Mouse (Mus musculus): ENCODE data around the gene Dnah2. TPM values are rescaled to one million over a fixed set of nuclear protein-coding genes. Genes with fewer than 3 reads are reported as not detected.

The Dnah2 gene
- total RNA-seq (2021) = under 1 TPM; 0.08 to 0.41 TPM
- polyA plus RNA-seq (2012; rRNA removed) = 0.15 and 0.23 TPM in 2 replicates
- long read RNA-seq = 0 reads

GRCm38 (mm10) chr11:69549060-69549656 is at the start of gene Dnah2:
Dnah2 (minus strand) TSS chr11:69549110.
- no peak within 1 kb of the TSS for H3K27ac ChIP-seq
- no peaks in the 10 kb centered on the region for H3K79me2 ChIP-seq (replicated peaks; ENCODE audit: control insufficient read depth, insufficient read depth, low read length)
- H3K4me1 ChIP-seq (ENCODE audit: control insufficient read depth, insufficient read depth, low read length) = peaks cover 3% of the 10 kb centered on the region; the same call in 1 of the 2 replicates
- H3K4me3 ChIP-seq = no peak within 1 kb of the TSS
- no peak for TF ChIP-seq POLR2A (IDR thresholded peaks at IDR 0.05; ENCODE audit: insufficient read depth, low read depth, low read length)
- TF ChIP-seq CTCF (IDR thresholded peaks at IDR 0.05) = no peak
- TF ChIP-seq EP300 (IDR thresholded peaks at IDR 0.05; ENCODE audit: insufficient read depth, low read depth, low read length) = no peak
- no peak within 1 kb of the TSS for H3K9ac ChIP-seq (ENCODE audit: low read depth, low read length)
- no peaks in the 10 kb centered on the region for H3K36me3 ChIP-seq (ENCODE audit: control insufficient read depth, insufficient read depth, low read length)
- intact Hi-C loops (cut with DNase I) = no loop called here
- no peak for DNase-seq
- 51% methylated on average over 12 of the region's 12 CpGs for WGBS
- no peaks in the 10 kb centered on the region for H3K27me3 ChIP-seq (ENCODE audit: control insufficient read depth, insufficient read depth, low read length)

GRCm38 (mm10) chr11:69594853-69595252 is 45.9 kb upstream of the Dnah2 start:
- Histone ChIP-seq H3K27me3 (ENCODE audit: control insufficient read depth, insufficient read depth, low read length) (no peaks in the 10 kb centered on the region), H3K4me3 (no peak overlapping the region), H3K79me2 (replicated peaks; ENCODE audit: control insufficient read depth, insufficient read depth, low read length) (no peaks in the 10 kb centered on the region), H3K9ac (ENCODE audit: low read depth, low read length) (no peak overlapping the region), H3K4me1 (ENCODE audit: control insufficient read depth, insufficient read depth, low read length) (no peaks in the 10 kb centered on the region), H3K36me3 (ENCODE audit: control insufficient read depth, insufficient read depth, low read length) (no peaks in the 10 kb centered on the region), H3K27ac (no peak overlapping the region)
- intact Hi-C loops (cut with DNase I) = no loop called here
- 96% methylated on average over 6 of the region's 6 CpGs for WGBS
- no peak for DNase-seq
- TF ChIP-seq CTCF (IDR thresholded peaks at IDR 0.05) = no peak
- no peak for TF ChIP-seq EP300 (IDR thresholded peaks at IDR 0.05; ENCODE audit: insufficient read depth, low read depth, low read length)
- TF ChIP-seq POLR2A (IDR thresholded peaks at IDR 0.05; ENCODE audit: insufficient read depth, low read depth, low read length) = no peak

GRCm38 (mm10) chr11:69592799-69593198 is 43.9 kb upstream of the Dnah2 start:
- DNase-seq = no peak
- no peak overlapping the region for H3K4me3 ChIP-seq
- H3K27me3 ChIP-seq (ENCODE audit: control insufficient read depth, insufficient read depth, low read length) = no peaks in the 10 kb centered on the region
- TF ChIP-seq CTCF (IDR thresholded peaks at IDR 0.05) (no peak), POLR2A (IDR thresholded peaks at IDR 0.05; ENCODE audit: insufficient read depth, low read depth, low read length) (no peak), EP300 (IDR thresholded peaks at IDR 0.05; ENCODE audit: insufficient read depth, low read depth, low read length) (no peak)
- 78% methylated on average over 4 of the region's 4 CpGs for WGBS
- no peaks in the 10 kb centered on the region for H3K79me2 ChIP-seq (replicated peaks; ENCODE audit: control insufficient read depth, insufficient read depth, low read length)
- intact Hi-C loops (cut with DNase I) = no loop called here
- H3K9ac ChIP-seq (ENCODE audit: low read depth, low read length) = no peak overlapping the region
- H3K36me3 ChIP-seq (ENCODE audit: control insufficient read depth, insufficient read depth, low read length) = no peaks in the 10 kb centered on the region
- H3K4me1 ChIP-seq (ENCODE audit: control insufficient read depth, insufficient read depth, low read length) = no peaks in the 10 kb centered on the region
- H3K27ac ChIP-seq = no peak overlapping the region

- TF ChIP-seq POLR2A (IDR thresholded peaks at IDR 0.05; ENCODE audit: insufficient read depth, low read depth, low read length) (no peak), EP300 (IDR thresholded peaks at IDR 0.05; ENCODE audit: insufficient read depth, low read depth, low read length) (no peak), CTCF (IDR thresholded peaks at IDR 0.05) (no peak)
- no peaks in the 10 kb centered on the region for H3K27me3 ChIP-seq (ENCODE audit: control insufficient read depth, insufficient read depth, low read length)
- no peak overlapping the region for H3K9ac ChIP-seq (ENCODE audit: low read depth, low read length)
- no peaks in the 10 kb centered on the region for H3K4me1 ChIP-seq (ENCODE audit: control insufficient read depth, insufficient read depth, low read length)
- no peaks in the 10 kb centered on the region for H3K36me3 ChIP-seq (ENCODE audit: control insufficient read depth, insufficient read depth, low read length)
- no peaks in the 10 kb centered on the region for H3K79me2 ChIP-seq (replicated peaks; ENCODE audit: control insufficient read depth, insufficient read depth, low read length)
- no peak overlapping the region for H3K4me3 ChIP-seq
- no peak for DNase-seq
- 64% methylated on average over 7 of the region's 7 CpGs for WGBS
- no peak overlapping the region for H3K27ac ChIP-seq
- intact Hi-C loops (cut with DNase I) = no loop called here
Measured at GRCm38 (mm10) chr11:69591899-69592637, 43.2 kb upstream of the Dnah2 start.

- H3K36me3 ChIP-seq (ENCODE audit: control insufficient read depth, insufficient read depth, low read length) = no peaks in the 10 kb centered on the region
- H3K9ac ChIP-seq (ENCODE audit: low read depth, low read length) = no peak overlapping the region
- H3K27ac ChIP-seq = no peak overlapping the region
- 90% methylated on average over 3 of the region's 3 CpGs for WGBS
- TF ChIP-seq POLR2A (IDR thresholded peaks at IDR 0.05; ENCODE audit: insufficient read depth, low read depth, low read length) (no peak), CTCF (IDR thresholded peaks at IDR 0.05) (no peak), EP300 (IDR thresholded peaks at IDR 0.05; ENCODE audit: insufficient read depth, low read depth, low read length) (no peak)
- intact Hi-C loops (cut with DNase I) = no loop called here
- no peaks in the 10 kb centered on the region for H3K27me3 ChIP-seq (ENCODE audit: control insufficient read depth, insufficient read depth, low read length)
- no peak for DNase-seq
- H3K4me3 ChIP-seq = no peak overlapping the region
- H3K79me2 ChIP-seq (replicated peaks; ENCODE audit: control insufficient read depth, insufficient read depth, low read length) = no peaks in the 10 kb centered on the region
- H3K4me1 ChIP-seq (ENCODE audit: control insufficient read depth, insufficient read depth, low read length) = no peaks in the 10 kb centered on the region
Measured at GRCm38 (mm10) chr11:69591424-69591823, 42.5 kb upstream of the Dnah2 start.

GRCm38 (mm10) chr11:69590622-69591021 is 41.7 kb upstream of the Dnah2 start:
- no peak overlapping the region for H3K9ac ChIP-seq (ENCODE audit: low read depth, low read length)
- H3K27ac ChIP-seq = no peak overlapping the region
- TF ChIP-seq POLR2A (IDR thresholded peaks at IDR 0.05; ENCODE audit: insufficient read depth, low read depth, low read length) (no peak), CTCF (IDR thresholded peaks at IDR 0.05) (no peak), EP300 (IDR thresholded peaks at IDR 0.05; ENCODE audit: insufficient read depth, low read depth, low read length) (no peak)
- no peaks in the 10 kb centered on the region for H3K79me2 ChIP-seq (replicated peaks; ENCODE audit: control insufficient read depth, insufficient read depth, low read length)
- no peaks in the 10 kb centered on the region for H3K4me1 ChIP-seq (ENCODE audit: control insufficient read depth, insufficient read depth, low read length)
- intact Hi-C loops (cut with DNase I) = no loop called here
- H3K36me3 ChIP-seq (ENCODE audit: control insufficient read depth, insufficient read depth, low read length) = no peaks in the 10 kb centered on the region
- H3K27me3 ChIP-seq (ENCODE audit: control insufficient read depth, insufficient read depth, low read length) = no peaks in the 10 kb centered on the region
- 94% methylated on average over 8 of the region's 8 CpGs for WGBS
- DNase-seq = no peak
- H3K4me3 ChIP-seq = no peak overlapping the region

Measured in heart, adult 2 months (tissue).